Mouse (Mus musculus) neural tube, embryonic 11.5 days (tissue): ENCODE measurements at regions not wholly inside any gene's neighbourhood (a gene's known extent, or its start where the extent isn't known, plus 50 kb on each side); places are given as distances from the start of the nearest gene placed in this dataset.

Experiments
- ATAC-seq: fragments of 200-750 bp; cut with Nextera tagmentation; 2 replicates; pipeline ENCODE4 v1.8.0; 2017; ENCODE audit warnings: moderate number of reproducible peaks, mild to moderate bottlenecking, moderate TSS enrichment, moderate library complexity; ENCODE audit not compliant: insufficient read depth, low FRiP score, low TSS enrichment
- DNase-seq: peaks from one replicate; pipeline ENCODE4 v3.0.0-alpha.2; 2015; ENCODE audit warnings: low spot score
- H3K27ac ChIP-seq: fragments of 300-500 bp; sonication (generic); 2 replicates; pipeline ENCODE4 v1.5.1; 2014; ENCODE audit warnings: low read depth, mild to moderate bottlenecking, low read length
- H3K27me3 ChIP-seq: fragments of 300-500 bp; sonication (generic); 2 replicates; pipeline ENCODE4 v1.6.1; 2014; ENCODE audit warnings: mild to moderate bottlenecking, low read length, mixed read lengths; ENCODE audit not compliant: control insufficient read depth, insufficient read depth
- H3K36me3 ChIP-seq: fragments of 300-500 bp; sonication (generic); 2 replicates; pipeline ENCODE4 v1.6.1; 2014; ENCODE audit warnings: mild to moderate bottlenecking, low read length, moderate library complexity, mixed read lengths; ENCODE audit not compliant: control insufficient read depth, insufficient read depth
- H3K4me1 ChIP-seq: fragments of 300-500 bp; sonication (generic); 2 replicates; pipeline ENCODE4 v1.6.1; 2014; ENCODE audit warnings: low read length, mixed read lengths; ENCODE audit not compliant: control insufficient read depth, insufficient read depth
- H3K4me2 ChIP-seq: fragments of 300-500 bp; sonication (generic); 2 replicates; pipeline ENCODE4 v1.6.1; 2014; ENCODE audit warnings: low read depth, mild to moderate bottlenecking, moderate library complexity
- H3K4me3 ChIP-seq: fragments of 300-500 bp; sonication (generic); 2 replicates; pipeline ENCODE4 v1.5.1; 2014; ENCODE audit warnings: low read depth, low read length
- H3K9ac ChIP-seq: fragments of 300-500 bp; sonication (generic); 2 replicates; pipeline ENCODE4 v1.6.1; 2014; ENCODE audit warnings: mild to moderate bottlenecking, low read length
- H3K9me3 ChIP-seq: fragments of 300-500 bp; sonication (generic); 2 replicates; pipeline ENCODE4 v1.6.1; 2016; ENCODE audit warnings: low read length; ENCODE audit not compliant: control insufficient read depth
- WGBS: fragments of 180-500 bp; shearing (Covaris S2); extraction: QIAGEN DNeasy Blood & Tissue Kit; methylation state at CpG from one replicate; pipeline ENCODE4 v1.1.7; 2014; 5-methylcytosine and 5-hydroxymethylcytosine counted together

GRCm38 (mm10) chr2:135577228-135577627 is 81.6 kb upstream of the Plcb4 start:
- Histone ChIP-seq H3K27ac (no peak overlapping the region), H3K27me3 (no peaks in the 10 kb centered on the region), H3K9ac (no peak overlapping the region), H3K4me1 (no peaks in the 10 kb centered on the region), H3K36me3 (no peaks in the 10 kb centered on the region), H3K4me2 (no peak overlapping the region), H3K4me3 (no peak overlapping the region), H3K9me3 (no peaks in the 10 kb centered on the region)
- ATAC-seq: no peak
- DNase-seq: no peak
- WGBS: 87% methylated on average over 5 of the region's 5 CpGs

- DNase-seq (peak; percentile 13), ATAC-seq (no peak)
- Histone ChIP-seq H3K36me3 (no peaks in the 10 kb centered on the region), H3K4me3 (no peak overlapping the region), H3K27me3 (no peaks in the 10 kb centered on the region), H3K9ac (no peak overlapping the region), H3K9me3 (no peaks in the 10 kb centered on the region), H3K4me2 (no peak overlapping the region), H3K27ac (no peak overlapping the region), H3K4me1 (no peaks in the 10 kb centered on the region)
- WGBS: 50% methylated on average over 5 of the region's 5 CpGs
These were observed 80.7 kb upstream of the Plcb4 start for GRCm38 (mm10) chr2:135578135-135578534.

- no peak overlapping the region for H3K4me2 ChIP-seq
- H3K4me1 ChIP-seq: no peaks in the 10 kb centered on the region
- DNase-seq (no peak), ATAC-seq (no peak)
- no peaks in the 10 kb centered on the region for H3K9me3 ChIP-seq
- H3K27me3 ChIP-seq: no peaks in the 10 kb centered on the region
- no peak overlapping the region for H3K27ac ChIP-seq
- no peaks in the 10 kb centered on the region for H3K36me3 ChIP-seq
- H3K4me3 ChIP-seq: no peak overlapping the region
- no peak overlapping the region for H3K9ac ChIP-seq
- WGBS: 94% methylated on average over 6 of the region's 6 CpGs
These were observed 79.3 kb upstream of the Plcb4 start for GRCm38 (mm10) chr2:135579514-135579913.

GRCm38 (mm10) chr2:135580051-135580450 is 78.8 kb upstream of the Plcb4 start:
- Histone ChIP-seq H3K9me3 (no peaks in the 10 kb centered on the region), H3K27me3 (no peaks in the 10 kb centered on the region), H3K9ac (no peak overlapping the region), H3K4me3 (no peak overlapping the region), H3K4me2 (no peak overlapping the region), H3K36me3 (no peaks in the 10 kb centered on the region), H3K4me1 (no peaks in the 10 kb centered on the region), H3K27ac (no peak overlapping the region)
- no peak for DNase-seq
- WGBS: 81% methylated on average over 4 of the region's 4 CpGs
- ATAC-seq: no peak

- Histone ChIP-seq H3K27me3 (no peaks in the 10 kb centered on the region), H3K36me3 (no peaks in the 10 kb centered on the region), H3K4me2 (no peak overlapping the region), H3K9me3 (no peaks in the 10 kb centered on the region), H3K4me1 (no peaks in the 10 kb centered on the region), H3K27ac (no peak overlapping the region), H3K9ac (no peak overlapping the region), H3K4me3 (no peak overlapping the region)
- no peak for DNase-seq
- no peak for ATAC-seq
- 68% methylated on average over 8 of the region's 8 CpGs for WGBS
These were observed 76.5 kb upstream of the Plcb4 start for GRCm38 (mm10) chr2:135582341-135582740.

GRCm38 (mm10) chr2:135606306-135606705 is 52.5 kb upstream of the Plcb4 start:
- DNase-seq (no peak), ATAC-seq (no peak)
- Histone ChIP-seq H3K4me3 (no peak overlapping the region), H3K4me2 (no peak overlapping the region), H3K9ac (no peak overlapping the region), H3K27ac (no peak overlapping the region), H3K9me3 (no peaks in the 10 kb centered on the region), H3K27me3 (no peaks in the 10 kb centered on the region), H3K4me1 (no peaks in the 10 kb centered on the region), H3K36me3 (no peaks in the 10 kb centered on the region)
